Mouse (Mus musculus) E14TG2a.4 (cell line): ENCODE data around the gene Gm17027.
"Not testable (repeated sequence)": the region's sequence is repeated elsewhere in the genome, so short reads cannot be mapped to it uniquely, and the experiment has no call there.

Experiments used
- CTCF ChIP-seq: conservative IDR thresholded peaks from 2 replicates; pipeline ENCODE4 v1.5.1; 2014; ENCODE audit warnings: low read length
- POU5F1 ChIP-seq: IDR thresholded peaks from 2 replicates; pipeline ENCODE4 v1.6.1; 2014; ENCODE audit warnings: low read length, borderline replicate concordance

- not testable (repeated sequence) for TF ChIP-seq CTCF, POU5F1
Observed at GRCm38 (mm10) chr14:42133806-42134205, 28.6 kb downstream of the Gm17027 start.
